Mouse (Mus musculus): ENCODE data around the gene Hsph1.

GRCm38 (mm10) chr5:149585231-149585630 is 50.9 kb downstream of the Hsph1 start:
- TF ChIP-seq GATA1 (IDR thresholded peaks at IDR 0.05; ENCODE audit: low read length) (no peak), TAL1 (IDR thresholded peaks at IDR 0.05; ENCODE audit: low read length) (no peak)

All from erythroblast, embryonic 14.5 days (primary cell).